Mouse (Mus musculus) spleen, postnatal 36 days (tissue): Measurements from ENCODE around the gene Rasal2.

Experiments used
- DNase-seq, 2 experiments: peaks; one replicate each; pipeline ENCODE4 v3.0.0; 2022; ENCODE audit warnings: low spot score in 2 of 2, mixed read lengths in 1 of 2

Gene Rasal2

DNA sequence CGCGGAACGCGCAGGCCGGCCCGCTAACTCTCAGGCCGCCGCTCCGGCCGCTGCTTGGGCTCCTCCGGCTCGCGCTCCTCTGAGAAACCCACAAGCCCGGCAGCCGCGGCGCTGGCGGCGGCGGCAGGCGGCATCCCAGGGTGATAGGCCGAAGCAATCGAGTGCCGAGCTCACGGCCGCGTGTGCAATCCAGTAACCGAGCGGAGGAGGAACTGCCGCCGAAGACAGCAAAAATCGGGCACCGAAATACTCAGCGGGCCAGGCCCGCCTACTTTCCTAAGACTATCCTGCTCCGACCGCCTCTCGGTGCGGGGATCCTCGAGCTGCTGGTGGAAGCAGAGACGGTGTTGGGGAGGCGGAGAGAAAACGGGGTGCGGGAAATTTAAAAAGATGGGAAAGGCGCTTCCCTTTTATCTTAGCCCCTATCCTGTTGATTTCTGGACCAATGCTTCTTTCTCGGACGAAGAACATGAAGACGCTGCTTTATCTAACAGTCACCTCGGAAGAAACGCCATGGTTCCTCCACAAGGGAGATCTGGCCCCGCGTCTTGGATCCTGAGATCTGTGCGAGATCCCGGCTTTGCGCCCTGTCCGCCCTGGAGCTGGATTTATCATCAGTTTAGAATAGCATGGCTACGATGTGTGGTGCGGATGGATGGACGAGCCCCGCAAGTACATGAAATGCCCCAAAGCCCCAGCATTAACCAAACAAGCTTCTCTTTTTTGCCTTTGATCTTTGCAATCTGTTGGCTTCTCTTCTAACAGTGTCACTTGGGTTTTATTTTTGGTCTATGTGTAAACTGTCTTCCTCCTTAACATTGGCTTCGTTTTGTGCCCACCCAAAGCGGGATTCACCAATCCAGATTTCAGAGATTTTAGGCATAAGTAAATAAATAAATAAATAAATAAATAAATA lies at the start of gene Rasal2:
TSS of gene Rasal2 (minus strand) at position 142 of the 916 bp plus-strand sequence.
- peak; percentile 87 to 89 for DNase-seq

DNA sequence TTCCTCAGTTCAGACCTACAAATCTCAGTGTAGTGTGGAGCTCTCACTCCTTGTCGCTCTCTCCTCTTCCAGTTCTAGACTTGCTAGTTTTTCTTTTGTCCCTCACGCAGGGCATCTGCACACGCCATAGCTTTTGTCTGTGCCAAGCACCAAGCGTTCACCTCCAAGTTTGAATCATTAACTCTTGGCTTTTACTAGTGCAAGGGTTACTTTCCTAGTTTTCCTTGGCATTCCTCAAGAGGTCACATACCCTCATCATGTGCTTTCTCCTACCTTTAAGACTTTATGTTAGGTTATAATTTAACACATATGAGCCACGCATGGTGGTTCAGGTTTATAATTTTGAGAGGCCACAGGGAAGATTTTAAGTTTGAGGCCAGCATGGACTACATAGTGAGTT lies 48.9 kb upstream of the Rasal2 start:
- no peak for DNase-seq

DNA sequence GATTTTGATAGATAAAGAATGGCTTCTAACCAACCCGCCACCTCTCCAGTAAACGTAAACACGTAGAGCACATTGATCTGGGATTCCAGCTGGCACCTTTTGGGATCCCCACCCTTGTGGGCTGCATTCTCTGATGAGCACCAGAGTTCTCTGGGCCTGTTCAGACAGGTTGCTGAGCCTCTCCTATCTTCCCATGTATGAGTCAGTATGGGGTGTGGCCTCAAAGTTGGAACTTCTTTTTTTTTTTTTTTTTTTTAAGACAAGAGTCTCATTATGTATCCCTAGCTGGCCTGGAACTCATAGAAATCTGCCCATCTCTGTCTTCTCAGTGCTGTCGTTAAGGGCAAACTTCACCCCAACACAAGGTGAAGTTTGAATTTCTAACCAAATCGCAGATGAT lies 47.5 kb upstream of the Rasal2 start:
- DNase-seq: no peak

DNA sequence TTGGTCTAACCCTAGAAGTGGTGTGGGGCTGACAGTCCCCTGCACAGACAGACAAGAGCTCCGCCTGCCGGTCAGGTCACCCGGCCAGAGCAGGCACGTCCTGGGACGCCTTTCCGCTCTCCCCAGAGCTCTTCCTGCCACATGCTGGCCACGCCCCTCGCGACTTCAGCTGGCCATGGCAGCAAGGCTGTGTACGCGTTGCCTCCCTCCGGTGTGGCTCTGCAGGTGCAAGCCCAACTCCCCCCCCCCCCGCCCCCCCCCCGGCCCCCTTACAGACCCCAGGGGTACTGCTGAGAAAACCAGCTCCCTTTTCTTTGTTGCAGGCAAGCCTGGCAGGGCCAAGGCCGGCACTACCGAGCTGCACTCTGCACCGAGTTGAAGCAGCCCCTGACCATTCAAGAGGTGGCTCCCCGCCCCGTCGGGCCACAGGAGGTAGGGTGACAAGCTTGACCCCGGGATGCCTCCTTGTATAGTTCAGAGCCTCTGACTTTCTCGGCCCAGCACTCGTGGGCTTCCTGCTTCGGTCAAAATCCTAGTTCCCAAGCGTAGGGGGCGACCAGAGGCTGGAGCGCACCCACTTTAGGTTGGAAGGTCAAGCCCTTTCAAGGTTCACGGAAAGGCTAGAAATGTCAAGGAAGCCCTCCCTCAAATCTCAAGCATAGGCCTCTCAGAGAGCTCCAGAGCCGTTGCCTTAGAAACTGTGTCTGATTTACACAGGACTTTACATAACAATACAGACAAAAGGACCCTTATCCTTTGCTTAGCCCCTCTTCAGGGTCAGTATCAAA lies 46.2 kb upstream of the Rasal2 start, which contains the start of gene Cryzl2:
TSS of gene Cryzl2 (plus strand) at position 157 of the 788 bp plus-strand sequence.
- DNase-seq: peak; percentile 79

- DNase-seq: no peak
Observed at GRCm38 (mm10) chr1:157457789-157458188, 45.4 kb upstream of the Rasal2 start.

GRCm38 (mm10) chr1:157454876-157455275 lies 42.5 kb upstream of the Rasal2 start:
- DNase-seq: no peak

GRCm38 (mm10) chr1:157452759-157453549 lies 40.6 kb upstream of the Rasal2 start:
- no peak for DNase-seq

- DNase-seq: no peak
Observed at GRCm38 (mm10) chr1:157452284-157452683, 39.9 kb upstream of the Rasal2 start.

DNA sequence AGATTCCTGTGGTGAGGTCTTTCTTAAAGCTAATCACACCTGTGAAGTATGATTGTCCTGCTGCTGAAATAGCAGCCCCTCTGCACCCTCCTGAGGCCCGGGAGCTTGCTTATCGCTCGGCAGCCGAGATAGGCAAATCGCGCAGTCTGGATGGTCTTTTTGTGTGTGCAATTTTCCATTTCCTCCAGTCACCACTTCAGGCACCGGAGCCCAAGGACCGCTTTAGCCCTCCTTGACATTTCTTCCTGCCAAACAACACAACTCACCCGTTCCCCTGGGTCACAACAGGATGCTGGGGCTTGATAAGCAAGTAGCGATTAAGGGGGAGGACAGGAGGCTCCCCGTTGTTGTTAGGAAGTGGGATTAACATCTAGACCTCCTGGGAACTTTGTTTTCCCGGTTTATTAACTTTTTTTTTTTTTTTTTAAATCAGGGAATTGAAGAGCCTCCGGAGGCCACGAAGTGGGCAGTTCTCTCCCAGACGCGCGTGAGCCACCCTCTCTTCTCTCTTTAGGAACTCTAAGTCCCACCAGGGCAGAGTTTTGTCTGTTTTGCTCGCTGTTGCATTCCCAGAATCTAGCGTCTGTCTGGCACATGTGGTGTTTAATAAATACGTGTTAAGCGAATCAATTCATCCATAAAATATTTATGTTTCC lies 37.7 kb upstream of the Rasal2 start:
- DNase-seq: peak; percentile 4 to 10

DNA sequence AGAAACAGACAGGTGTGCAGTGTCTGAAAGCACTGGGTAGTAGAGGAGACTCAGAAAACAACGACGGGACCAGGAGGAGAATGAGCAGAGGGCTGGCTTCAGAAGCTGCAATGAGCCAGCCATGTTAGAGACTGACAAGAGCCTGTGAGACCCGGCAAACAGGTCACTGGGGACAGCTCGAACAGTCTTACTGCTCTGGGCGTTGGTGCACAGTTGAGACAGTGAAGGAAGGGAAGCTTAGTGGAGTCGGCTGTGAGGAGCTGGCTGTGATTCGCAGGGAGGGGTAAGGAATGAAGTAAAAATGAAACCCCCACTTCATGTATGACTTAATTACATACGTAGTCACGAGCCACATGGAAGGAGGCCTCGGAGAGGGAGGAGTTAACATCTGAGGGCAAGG lies 37.1 kb upstream of the Rasal2 start:
- no peak for DNase-seq

DNA sequence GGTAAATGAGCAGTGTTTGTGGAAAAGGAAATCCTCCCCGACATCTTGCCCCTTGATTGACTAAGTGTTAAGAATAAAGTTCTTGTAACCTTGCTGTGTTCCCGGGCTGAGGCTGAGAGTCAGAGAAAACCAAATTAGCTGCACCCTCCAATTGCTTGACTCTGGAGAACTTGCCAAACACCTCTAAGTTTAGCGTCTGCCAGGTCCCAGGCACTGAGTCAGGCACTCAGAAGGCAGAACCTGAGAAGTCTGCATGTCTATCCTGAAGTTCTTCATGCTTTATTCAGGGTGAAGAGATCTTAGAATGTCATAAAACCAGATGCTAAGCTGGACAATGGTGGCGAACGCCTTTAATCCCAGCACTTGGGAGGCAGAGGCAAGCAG lies 36.4 kb upstream of the Rasal2 start:
- no peak for DNase-seq

DNA sequence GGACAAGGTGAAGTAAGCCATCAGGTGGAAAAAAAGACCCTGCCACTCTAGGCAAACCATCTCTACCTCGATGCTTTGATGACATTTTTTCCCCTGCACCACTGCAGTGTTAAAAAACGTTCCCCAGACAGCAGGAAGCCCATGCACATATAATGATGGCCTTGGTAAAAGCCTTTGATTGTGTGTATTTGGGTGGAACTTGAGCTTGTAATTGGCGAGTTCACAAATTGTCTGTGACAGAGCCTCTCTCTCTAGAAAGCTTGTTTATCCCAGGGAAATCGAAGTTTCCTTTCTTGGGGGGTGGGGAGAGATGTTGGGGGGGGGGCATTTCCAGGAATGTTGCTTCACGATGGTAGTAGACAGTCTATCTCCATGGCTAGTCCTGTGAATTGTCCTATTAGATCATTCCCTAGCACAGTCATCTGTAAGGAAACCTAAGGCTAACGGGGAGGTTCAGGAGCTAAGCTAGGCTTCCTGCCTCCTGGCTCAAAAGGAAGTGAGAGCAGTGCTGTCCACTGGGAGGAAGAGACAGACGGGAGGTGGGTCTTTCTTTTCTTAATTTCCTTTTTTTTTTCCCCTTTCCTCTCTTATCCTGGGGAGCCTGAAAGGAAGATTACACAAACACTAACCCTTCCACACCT lies 35.9 kb upstream of the Rasal2 start:
- no peak for DNase-seq

GRCm38 (mm10) chr1:157447142-157447541 lies 34.7 kb upstream of the Rasal2 start:
- DNase-seq: no peak

GRCm38 (mm10) chr1:157446325-157446724 lies 33.9 kb upstream of the Rasal2 start:
- peak; percentile 26 to 27 for DNase-seq

DNA sequence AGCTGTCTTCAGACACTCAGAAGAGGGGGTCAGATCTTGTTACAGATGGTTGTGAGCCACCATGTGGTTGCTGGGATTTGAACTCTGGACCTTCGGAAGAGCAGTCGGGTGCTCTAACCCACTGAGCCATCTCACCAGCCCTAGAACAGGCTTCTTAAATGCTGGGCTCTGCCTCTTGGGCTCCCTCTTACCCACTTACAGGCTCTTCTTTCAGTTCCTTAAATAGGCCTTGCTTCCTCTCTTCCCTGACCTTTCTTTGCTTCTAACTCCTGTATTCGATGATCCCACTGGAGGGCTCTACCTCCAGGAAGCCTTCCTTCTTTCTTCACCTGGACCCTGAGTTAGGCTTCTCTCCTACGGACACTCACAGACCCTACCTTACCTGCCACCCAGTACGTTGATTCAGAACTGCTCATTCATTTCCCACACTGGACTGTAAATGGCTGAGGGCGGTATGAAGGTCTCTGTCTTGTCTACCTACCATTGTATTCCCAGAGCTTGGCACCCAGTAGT lies 33.1 kb upstream of the Rasal2 start:
- DNase-seq: no peak

DNA sequence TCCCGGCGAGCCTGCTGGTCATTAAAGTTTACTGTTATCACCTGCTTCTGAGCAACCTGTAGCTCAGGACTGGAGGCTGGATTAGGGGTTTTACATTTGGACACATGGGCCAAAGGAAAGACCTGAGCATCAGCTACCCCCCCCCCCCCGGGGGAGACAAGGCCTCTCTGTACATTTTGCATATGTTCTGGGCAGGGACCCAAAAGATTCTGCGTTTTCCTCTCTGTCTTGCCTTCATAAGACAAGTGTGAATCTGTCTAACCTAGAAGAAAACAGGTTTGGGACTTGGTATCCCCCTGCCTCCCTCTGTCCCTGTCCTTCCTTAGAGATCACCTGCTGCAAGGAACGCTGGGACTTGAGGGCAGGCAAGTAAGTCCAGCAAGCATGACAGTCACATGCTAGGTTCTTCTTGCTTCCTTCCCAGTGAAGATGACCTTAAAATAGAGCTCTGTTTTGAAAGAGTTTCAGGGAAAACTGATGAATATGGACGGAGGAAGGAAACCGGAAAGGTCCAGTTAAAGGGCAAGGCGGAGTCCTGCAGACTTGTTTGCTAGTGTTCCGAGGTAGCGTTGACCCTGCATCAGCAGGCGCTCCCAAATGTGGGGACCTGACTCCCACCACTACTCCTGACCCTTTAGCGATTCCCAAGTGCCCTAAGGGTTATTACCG lies 32.4 kb upstream of the Rasal2 start:
- DNase-seq: no peak

DNA sequence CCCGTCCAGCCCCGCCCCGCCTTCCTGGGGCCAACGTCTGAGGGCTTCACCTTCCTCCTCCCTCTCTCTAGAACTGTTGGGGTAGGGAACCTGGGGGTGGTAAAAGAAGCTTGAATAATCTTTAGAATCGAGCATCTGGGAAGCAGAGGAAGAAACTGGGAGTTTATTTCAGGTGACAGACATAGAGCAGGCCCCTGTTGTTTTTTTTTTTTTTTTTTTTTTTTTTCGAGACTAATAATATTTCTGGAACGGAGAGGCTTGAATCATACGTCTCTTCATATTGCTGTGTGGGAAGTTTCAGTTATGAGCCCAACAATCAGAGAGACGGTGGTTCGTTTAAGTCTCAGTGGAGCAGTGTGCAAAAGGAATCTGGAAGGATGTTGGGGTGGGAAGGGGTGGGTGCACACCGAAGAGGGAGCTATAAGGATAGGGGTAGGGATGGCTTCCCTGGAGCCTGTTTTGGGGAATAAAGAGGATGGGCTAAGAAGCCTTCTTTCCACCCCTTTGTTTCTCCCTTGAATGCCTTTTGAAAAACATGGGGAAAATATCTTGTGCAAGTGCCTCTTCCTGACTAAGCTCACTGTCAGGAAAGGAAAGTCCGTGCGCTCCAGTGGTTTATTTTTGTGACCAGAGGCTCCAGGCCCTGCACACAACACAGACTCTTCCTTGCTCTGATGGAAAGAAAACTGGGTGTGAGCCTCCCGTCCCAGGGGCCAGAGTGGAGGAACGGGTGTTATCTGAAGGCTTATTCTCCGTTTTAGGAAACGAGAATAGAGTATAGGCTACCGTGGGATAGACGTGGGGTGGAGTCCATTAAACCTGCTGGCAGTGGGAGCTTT lies 31.5 kb upstream of the Rasal2 start:
- DNase-seq: no peak

- DNase-seq: no peak
Observed at GRCm38 (mm10) chr1:157443026-157443722, 30.8 kb upstream of the Rasal2 start.
